Mouse (Mus musculus): ENCODE data around the gene Chst8.

DNA sequence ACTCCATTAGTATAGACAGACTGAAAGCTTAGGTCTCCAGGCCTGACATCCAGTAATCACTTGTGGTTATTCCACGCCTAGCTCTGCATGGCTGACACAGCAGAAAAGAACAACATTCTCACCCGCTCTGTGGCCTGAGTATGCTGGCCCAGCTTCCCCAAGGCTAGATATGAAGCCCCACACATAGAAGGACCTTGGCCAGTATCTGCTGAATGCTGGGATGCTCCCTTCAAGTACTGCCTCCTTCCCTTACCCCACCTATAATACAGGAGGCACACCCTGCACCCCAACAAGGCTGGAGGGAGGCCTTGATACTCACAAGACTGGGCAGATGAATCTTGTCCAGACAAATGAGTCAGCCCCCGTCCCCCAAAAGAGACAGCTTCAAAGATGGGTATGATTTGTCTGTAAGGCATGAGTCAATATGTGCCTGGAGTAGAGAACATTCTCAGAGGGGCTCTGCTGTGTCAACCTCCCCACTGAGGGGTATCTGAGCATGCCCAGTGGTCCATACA, 6.8 kb downstream of the Chst8 start:
- TF ChIP-seq POLR2A (IDR thresholded peaks at IDR 0.05; ENCODE audit: low read depth, low read length) (no peak), CTCF (IDR thresholded peaks at IDR 0.05; ENCODE audit: borderline replicate concordance, insufficient read depth, low read length) (no peak)

Data from embryonic fibroblast, embryonic 13.5 days (primary cell).